Mouse (Mus musculus) gastrocnemius, postnatal 4 days (tissue): ENCODE measurements around the gene Cry2. TPM values are rescaled to one million over a fixed set of nuclear protein-coding genes. Genes with fewer than 3 reads are reported as not detected.

Source experiments
- DNase-seq, 2 experiments: peaks; one replicate each; pipeline ENCODE4 v3.0.0; 2021 to 2022; ENCODE audit warnings: low spot score in 2 of 2, mixed read lengths in 2 of 2
- microRNA-seq: library from miRNA; unstranded; fragments of <30 nt; microRNA quantifications from one replicate; pipeline ENCODE4 v1.2.0, GENCODE M21; 2021
- total RNA-seq, 2 experiments: library from RNA; stranded (reverse); gene quantifications; 2 replicates each; pipeline ENCODE4 v1.2.3; 2021

Gene Cry2
- total RNA-seq, 2 experiments from 2014 or later = 47.6 to 59.3 TPM

DNA sequence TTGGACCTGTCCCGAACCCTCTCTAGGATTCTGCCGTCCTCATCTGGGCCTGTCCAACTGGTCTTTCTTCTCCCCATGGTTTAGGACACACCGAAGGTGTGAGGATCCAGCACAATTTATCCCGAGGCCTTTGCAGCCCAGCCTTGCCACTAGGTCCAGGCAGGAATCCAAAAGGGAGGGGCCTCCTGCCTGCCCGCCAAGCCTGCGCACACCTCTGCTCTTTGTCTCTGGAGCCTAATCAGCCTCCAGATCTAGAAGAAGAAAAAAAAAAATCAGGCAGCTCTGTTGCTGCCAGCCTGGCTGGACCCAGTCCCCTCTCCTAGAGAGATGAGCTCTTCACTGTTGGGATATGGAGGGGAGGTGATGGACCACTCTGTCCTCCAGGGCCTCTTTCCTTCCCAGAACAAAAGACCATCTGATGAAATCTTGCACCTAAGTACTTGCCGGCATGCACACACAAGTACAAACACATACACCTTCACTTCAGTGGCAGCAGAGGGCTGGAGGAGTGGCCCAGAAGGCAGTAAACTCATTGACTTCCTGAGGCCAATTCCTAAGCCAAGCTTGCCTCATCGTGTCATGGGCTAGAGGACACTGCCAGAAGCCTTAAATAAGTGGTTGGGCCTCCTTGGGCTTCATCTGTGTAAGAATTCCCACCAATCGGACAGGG, 60.9 kb downstream of the Cry2 start:
- no peak for DNase-seq

DNA sequence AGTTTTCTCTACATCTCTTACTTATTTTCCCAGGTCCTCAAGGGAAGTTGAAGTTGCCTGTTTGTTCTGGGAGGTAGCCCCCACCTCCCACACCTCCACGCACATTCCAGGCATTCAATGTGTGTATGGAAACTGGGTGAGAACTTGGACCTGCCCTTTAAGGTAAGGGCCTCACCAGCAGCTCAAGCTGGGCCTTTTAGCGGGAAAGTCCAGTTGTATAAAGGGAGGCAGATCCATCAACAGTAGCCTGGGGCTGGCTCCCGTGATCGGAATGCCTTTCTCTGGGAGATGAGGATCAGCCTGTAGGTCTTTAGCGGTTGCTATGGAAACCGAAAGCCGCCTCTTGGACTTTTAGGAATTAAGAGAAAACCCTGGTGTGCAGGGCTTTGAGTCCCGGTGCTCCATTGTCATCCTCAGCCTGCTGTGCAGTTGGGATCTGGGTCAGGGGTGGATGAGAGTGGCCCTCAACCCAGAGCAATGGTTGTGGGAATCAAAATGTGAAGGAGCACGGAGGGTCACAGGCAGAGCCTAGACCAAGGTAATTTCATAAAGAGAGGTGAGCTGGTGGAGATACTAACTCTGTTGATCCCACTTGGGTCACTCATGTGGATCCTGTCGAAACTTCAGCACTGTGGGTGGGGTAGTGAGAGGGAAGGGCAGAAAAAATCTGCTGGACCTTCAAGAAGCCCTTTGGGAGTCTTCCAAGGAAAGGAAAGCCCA, 61.7 kb downstream of the Cry2 start:
- no peak for DNase-seq

GRCm38 (mm10) chr2:92370821-92371805, 62.7 kb downstream of the Cry2 start:
- no peak for DNase-seq

DNA sequence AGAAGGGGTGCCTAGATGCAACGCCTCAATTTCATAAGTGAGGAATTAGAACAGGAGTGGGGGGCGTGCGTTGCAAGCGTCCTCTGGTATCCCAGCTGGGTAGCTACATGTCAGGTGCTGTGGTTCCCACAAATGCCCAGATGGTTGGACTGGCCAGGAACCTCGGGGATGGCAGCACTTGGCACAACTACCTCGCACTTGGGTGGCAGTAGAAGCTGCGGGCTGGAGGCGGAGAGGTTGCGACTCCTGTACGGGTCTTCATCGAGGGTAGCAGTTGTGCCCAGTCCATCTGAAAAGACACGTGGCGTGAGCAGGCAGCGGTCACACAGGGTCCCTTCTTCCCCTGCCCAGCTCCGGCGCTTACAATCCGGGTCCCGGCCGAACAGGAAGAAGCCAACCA, 63.5 kb downstream of the Cry2 start:
- DNase-seq = no peak

GRCm38 (mm10) chr2:92367383-92368029, 66.3 kb downstream of the Cry2 start:
- DNase-seq = no peak

GRCm38 (mm10) chr2:92365568-92365967, 68.3 kb downstream of the Cry2 start:
- no peak for DNase-seq

DNA sequence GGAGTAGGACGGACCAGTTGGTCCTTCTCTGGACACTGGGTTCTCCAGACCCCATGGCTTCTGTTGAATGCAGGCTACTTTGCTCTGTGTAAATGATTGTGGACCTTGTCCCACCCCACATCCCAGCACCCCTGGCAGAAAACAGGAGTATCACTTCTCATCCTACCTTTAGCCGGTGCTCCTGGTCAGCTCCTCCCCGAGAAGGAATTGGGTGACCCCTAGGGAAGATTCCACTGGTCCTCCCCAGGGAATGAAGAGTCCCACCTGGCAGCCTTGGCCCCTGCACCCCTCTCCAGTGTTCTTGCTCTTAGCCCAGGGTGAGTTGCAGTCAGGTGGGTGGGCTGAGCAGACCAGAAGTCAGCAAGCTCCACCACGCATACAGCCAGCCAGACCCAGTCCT, 69.8 kb downstream of the Cry2 start:
- no peak for DNase-seq

- DNase-seq = no peak
Observed at GRCm38 (mm10) chr2:92362571-92363228, 71.1 kb downstream of the Cry2 start.

- DNase-seq = no peak
Observed at GRCm38 (mm10) chr2:92361795-92362194, 72.0 kb downstream of the Cry2 start.

- DNase-seq = no peak
Observed at GRCm38 (mm10) chr2:92360893-92361292, 73.0 kb downstream of the Cry2 start.

GRCm38 (mm10) chr2:92360186-92360823, 73.5 kb downstream of the Cry2 start:
- no peak for DNase-seq

- DNase-seq = no peak
Observed at GRCm38 (mm10) chr2:92359301-92359700, 74.5 kb downstream of the Cry2 start.

- no peak for DNase-seq
Observed at GRCm38 (mm10) chr2:92354224-92354623, 79.6 kb downstream of the Cry2 start.

Small RNAs within 50 kb of the gene (microRNA-seq; reads per million reads assigned to microRNA genes)
- not detected for gene Mir7000

Other genes with a start within 250 kb of the Cry2 start
- gene Pex16, start 59.4 kb downstream of the Cry2 start, total RNA-seq = 10 to 100 TPM; 23.0 to 23.1 TPM
- under 1 TPM in 1 of 2 experiments, not detected in 1; 0.47 TPM for gene Large2, start 59.2 kb downstream of the Cry2 start, total RNA-seq
- gene 1700029I15Rik, start 51.5 kb downstream of the Cry2 start, total RNA-seq = 1 to 10 TPM; 1.8 to 2.6 TPM
- gene Mapk8ip1, start 32.8 kb downstream of the Cry2 start, total RNA-seq = 10 to 100 TPM; 41.2 to 41.5 TPM
- gene Slc35c1, start 26.5 kb upstream of the Cry2 start, total RNA-seq = 1 to 10 TPM; 7.8 to 9.8 TPM
- gene Chst1, start 165.7 kb upstream of the Cry2 start, total RNA-seq = 1 to 10 TPM; 7.9 to 8.8 TPM